Mouse (Mus musculus) cortical plate, adult 2 months (tissue): Measurements from ENCODE around the gene Slc39a11.

Experiments used
- CTCF ChIP-seq: fragments of 200-500 bp; IDR thresholded peaks from 2 replicates; pipeline ENCODE4 v1.5.1; 2011; ENCODE audit warnings: mild to moderate bottlenecking, control low read depth, low read length; ENCODE audit not compliant: insufficient read depth; ENCODE audit errors: extremely low read depth
- POLR2A ChIP-seq: fragments of 200-500 bp; IDR thresholded peaks from 2 replicates; pipeline ENCODE4 v1.6.1; 2011; ENCODE audit warnings: mild to moderate bottlenecking, low read length, control low read depth; ENCODE audit not compliant: insufficient read depth; ENCODE audit errors: extremely low read depth

DNA sequence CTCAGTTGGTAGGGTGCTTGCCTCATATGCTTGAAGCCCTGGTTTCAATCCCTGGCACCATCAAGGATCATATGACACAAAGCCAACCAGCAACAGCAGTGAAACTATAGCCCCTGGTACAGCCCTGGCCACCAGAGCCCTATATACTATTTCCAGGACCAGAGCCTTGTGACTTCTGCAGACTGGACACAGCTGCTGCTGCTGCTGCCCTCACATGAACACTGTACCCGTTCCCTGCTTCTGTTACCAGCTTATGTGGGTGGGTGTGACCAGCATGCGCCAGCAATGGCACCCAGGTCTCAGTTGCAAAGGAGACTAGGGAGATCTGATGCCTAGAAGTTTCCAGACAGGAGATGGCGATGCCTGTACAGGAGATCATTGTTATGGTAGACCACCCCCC lies 52.2 kb downstream of the Slc39a11 start:
- no peak for TF ChIP-seq CTCF
- TF ChIP-seq POLR2A, result no peak
